Mouse (Mus musculus) hindlimb bud, embryonic 11.5 days (tissue): ENCODE results near the gene Fam53b.
"Not testable (repeated sequence)": the region's sequence is repeated elsewhere in the genome, so short reads cannot be mapped to it uniquely, and the experiment has no call there.

Experiments
- DNase-seq: peaks from one replicate; pipeline ENCODE4 v3.0.0-alpha.2; 2012; ENCODE audit warnings: low read depth, low spot score; ENCODE audit errors: extremely low spot score

The Fam53b gene

DNA sequence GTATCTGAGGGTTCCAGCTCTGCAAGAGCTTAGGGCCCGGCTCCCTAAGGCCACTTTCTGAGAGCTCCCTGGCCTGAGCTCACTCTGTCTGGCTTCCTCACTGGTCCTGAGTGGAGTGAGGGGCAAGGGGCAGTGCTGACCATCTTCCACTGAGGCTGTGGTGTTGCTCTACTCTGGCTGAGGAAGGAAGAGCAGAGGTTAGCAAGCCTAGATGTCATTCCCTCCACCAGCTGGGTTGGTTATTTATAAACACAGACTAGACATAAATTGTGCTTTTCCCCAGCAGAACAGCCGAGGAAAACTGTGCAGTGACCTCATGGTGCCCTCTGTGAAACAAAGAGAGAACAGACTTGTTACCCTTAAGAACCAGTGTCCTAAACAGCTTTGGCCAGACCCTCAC is 125.8 kb downstream of the Fam53b start:
- DNase-seq = no peak

- DNase-seq = no peak
Measured at GRCm38 (mm10) chr7:132686515-132686914, 127.2 kb downstream of the Fam53b start.

- no peak for DNase-seq
Measured at GRCm38 (mm10) chr7:132683923-132684322, 129.8 kb downstream of the Fam53b start.

DNA sequence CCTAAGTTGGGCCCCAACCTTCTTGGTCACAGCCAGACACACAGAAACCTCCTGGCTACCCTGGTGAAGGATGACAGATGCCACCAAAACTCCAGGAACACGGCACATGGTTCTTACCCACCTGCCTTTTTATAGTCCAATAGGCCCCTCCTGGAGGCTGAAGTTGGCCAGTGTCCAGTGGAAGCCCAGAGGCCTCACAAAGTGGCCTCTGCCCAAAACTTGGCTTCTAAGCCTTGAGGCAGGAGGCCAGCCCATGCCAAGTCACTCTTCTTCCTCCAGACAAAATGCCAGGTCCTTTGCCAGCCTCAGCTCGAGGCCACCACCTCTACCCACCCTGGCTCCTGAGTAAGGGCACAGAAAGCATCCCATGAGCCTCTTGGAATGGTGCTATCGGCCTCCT is 130.8 kb downstream of the Fam53b start:
- DNase-seq = no peak

GRCm38 (mm10) chr7:132682336-132682735 is 131.3 kb downstream of the Fam53b start:
- DNase-seq = no peak

- no peak for DNase-seq
Measured at GRCm38 (mm10) chr7:132681831-132682230, 131.9 kb downstream of the Fam53b start.

GRCm38 (mm10) chr7:132681296-132681695 is 132.4 kb downstream of the Fam53b start:
- no peak for DNase-seq

DNA sequence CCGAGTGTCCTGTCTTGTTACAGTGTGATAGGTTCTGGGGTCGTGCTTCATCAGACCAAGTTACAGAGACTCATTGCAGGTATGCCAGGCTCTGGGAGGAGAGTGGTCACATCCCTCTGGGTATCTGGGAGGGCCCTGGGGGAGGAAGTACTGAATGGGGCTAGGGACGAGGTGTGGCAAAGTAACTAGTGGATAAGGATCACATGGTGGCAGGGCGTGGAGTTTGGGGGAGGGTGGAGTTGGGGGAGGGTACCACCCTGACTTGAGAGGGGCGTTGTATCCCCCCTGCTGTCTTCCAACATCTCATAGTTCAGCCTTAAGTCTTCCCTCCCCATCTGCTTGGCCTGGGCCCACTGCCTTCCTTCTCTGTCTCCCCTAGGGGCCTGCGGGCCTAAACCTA is 134.1 kb downstream of the Fam53b start:
- no peak for DNase-seq

DNA sequence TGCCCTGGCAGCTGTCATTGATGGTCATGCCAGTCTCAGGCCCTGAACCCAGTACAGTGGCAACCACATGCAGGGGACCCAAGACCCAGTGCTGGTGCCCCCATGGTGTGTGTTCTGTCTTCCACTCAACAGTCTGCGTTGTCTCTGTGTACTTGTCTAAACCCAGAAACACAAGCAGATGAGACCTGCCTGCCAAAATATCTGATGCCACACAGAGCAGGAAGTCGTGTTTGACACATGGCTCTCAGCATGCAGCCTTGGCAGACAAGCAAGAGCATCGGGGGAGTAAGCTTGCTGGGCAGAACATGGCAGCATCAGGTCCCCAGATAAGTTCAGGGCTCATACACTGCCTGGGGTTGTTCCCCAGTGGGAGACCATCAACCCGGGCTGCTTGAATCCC is 134.6 kb downstream of the Fam53b start:
- DNase-seq = no peak

DNA sequence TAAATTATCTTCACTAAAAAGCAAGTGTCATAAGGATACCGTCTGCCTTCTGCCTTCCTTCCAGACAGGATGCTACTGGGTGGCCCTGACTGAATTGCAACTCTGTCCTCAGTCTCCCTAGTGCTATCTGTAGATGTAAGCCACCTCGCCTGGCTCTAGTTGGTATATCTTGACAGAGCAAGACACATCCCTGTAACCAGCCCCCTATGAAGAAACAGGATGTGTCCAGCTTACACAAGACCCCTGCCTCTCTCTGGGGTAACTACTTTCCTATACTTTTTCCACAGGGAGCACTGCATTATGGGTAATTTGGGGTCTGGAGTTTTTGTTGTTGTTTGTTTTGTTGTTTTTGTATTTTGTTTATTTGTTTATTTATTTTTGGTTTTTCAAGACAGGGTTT is 137.8 kb downstream of the Fam53b start:
- DNase-seq = no peak

DNA sequence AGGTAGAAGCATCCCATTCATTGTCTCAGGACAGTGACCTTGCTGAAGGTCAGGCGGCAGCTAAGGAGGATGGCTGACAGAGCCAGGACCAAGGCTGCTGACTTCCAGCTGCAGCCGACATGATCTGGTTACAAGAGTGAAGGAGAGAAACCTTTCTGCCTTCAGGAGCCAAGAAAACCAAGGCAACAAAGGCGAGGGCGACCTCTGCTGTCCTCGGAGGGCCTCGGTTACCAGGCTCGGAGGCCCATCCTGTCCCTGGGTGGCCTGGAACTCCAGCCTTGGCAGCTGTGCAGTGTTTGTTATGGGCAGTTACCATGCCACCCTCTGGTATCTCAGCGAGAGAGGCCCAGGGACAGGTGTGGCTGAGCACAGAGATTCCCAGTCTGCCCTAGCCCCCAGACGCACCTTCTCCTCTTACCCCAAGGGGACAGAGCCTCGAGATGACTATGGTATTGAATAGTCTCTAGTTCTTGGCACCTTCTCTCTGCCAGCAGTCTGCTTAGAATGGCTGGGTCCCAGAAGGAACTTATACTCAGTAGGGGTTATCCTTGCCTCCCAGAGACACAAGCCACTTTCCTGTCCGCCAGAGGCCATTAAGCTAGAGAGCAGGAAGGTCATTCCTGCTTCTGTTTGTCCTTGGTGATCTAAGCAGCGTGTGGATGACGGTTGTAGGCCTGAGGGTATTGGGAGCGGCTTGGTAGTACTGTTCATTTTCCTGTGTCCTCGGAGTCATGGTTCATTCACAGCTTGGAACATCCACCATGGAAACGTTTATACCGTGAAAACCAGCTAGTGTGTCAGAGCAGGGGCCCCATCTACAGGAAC is 139.5 kb downstream of the Fam53b start:
- no peak for DNase-seq

DNA sequence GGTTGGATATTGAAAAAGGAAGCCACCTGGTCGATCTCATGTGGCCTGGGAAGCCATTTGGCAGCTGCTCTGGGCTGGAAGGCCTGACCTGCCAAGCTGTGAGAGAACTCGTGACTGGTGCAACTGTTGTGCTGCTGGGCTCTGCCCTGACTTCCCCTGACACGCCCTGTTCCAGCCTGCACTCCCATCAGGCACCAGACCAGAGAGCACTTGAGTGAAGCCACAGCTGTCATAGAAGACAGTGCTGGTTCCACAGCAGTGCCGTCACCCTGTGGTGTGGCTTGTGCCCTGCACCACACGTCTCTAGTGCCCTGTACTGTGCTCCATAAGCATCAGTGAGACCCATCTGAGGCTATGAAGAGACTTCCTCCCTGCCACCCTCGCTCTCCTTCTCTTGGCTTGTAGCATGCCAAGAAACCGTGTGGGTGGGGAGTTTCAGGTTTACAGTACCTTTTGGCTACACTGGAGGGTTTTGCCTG is 141.2 kb downstream of the Fam53b start:
- no peak for DNase-seq

DNA sequence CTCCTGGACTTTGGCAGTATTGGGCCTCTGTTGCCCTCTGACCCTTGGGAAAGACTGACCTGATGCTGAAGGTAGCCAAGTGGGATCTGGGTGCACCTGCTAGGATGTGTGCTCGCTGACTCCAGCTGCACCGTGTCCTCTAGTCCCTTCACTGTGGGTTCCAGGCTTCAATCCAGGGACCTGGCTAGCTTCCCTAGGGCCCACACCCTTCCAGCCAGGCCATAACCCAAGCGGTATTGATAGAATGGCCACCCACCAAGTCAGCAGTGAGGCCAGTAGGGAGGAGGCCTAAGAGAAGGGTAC is 142.9 kb downstream of the Fam53b start:
- DNase-seq = no peak

- DNase-seq = no peak
Measured at GRCm38 (mm10) chr7:132669999-132670862, 143.5 kb downstream of the Fam53b start.

GRCm38 (mm10) chr7:132668604-132669003 is 145.1 kb downstream of the Fam53b start:
- no peak for DNase-seq

DNA sequence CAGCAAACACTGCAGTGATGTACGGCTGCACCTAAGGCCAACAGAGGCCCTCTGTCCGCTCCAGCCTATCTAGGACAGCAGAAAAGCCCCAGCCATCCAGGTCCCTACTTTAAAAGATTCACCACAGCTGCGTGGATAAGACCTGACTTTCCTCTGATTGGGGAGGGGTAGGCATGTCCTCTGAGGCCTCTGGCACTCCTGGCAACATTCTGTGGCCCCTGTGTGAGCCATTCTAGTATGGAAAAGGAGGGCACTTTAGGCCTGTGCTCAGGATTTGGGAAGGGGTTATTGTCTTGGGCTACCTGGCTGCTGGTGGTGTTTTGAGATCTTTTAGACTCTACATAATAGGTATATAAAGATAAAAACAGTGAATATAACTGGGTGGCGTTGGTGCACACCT is 147.2 kb downstream of the Fam53b start:
- DNase-seq = no peak

- DNase-seq = no peak
Measured at GRCm38 (mm10) chr7:132665664-132666382, 147.9 kb downstream of the Fam53b start.

DNA sequence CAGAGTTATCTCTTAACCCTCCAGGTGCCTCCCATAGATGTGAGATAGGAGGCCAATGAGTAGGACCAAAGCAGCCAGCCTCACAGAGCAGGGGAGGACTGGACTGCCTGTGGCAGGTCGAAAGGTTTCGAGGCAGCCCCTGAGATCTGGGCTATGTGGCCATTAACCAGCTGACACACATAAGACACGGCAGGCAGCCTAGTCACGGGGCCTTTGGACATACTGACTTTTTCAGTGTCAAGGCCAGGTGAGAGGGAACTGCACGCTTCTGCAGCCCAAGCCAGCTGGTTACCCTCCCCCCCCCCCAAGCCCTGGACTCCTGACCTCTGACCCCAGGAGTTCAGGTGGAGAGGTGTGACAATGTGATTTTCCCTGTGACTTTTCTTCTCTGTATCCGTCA is 148.9 kb downstream of the Fam53b start:
- DNase-seq = no peak

GRCm38 (mm10) chr7:132662831-132663230 is 150.9 kb downstream of the Fam53b start:
- DNase-seq = not testable (repeated sequence)
